Mouse (Mus musculus) heart, postnatal 0 days (tissue): ENCODE results near the gene Scaf11. TPM values are rescaled to one million over a fixed set of nuclear protein-coding genes. Genes with fewer than 3 reads are reported as not detected.

Experiments
- ATAC-seq: fragments of 200-750 bp; cut with Nextera tagmentation; 2 replicates; pipeline ENCODE4 v1.8.0; 2017; ENCODE audit warnings: low read depth, moderate number of reproducible peaks, moderate library complexity; ENCODE audit not compliant: insufficient read depth
- DNase-seq: peaks from one replicate; pipeline ENCODE4 v3.0.0-alpha.2; 2016; ENCODE audit warnings: low spot score
- H3K27ac ChIP-seq: fragments of 300-500 bp; sonication (generic); 2 replicates; pipeline ENCODE4 v1.5.1; 2014; ENCODE audit warnings: low read depth, mild to moderate bottlenecking
- H3K27me3 ChIP-seq: fragments of 300-500 bp; sonication (generic); 2 replicates; pipeline ENCODE4 v1.6.1; 2014; ENCODE audit warnings: low read length, mixed read lengths; ENCODE audit not compliant: control insufficient read depth, insufficient read depth
- H3K36me3 ChIP-seq: fragments of 300-500 bp; sonication (generic); replicated peaks from 2 replicates; pipeline ENCODE4 v1.6.1; 2014; ENCODE audit warnings: low read length, mixed read lengths; ENCODE audit not compliant: control insufficient read depth, insufficient read depth
- H3K4me1 ChIP-seq: fragments of 300-500 bp; sonication (generic); 2 replicates; pipeline ENCODE4 v1.6.1; 2014; ENCODE audit warnings: antibody characterized with exemption; ENCODE audit not compliant: control insufficient read depth, insufficient read depth
- H3K4me2 ChIP-seq: fragments of 300-500 bp; sonication (generic); 2 replicates; pipeline ENCODE4 v1.6.1; 2014; ENCODE audit warnings: low read depth, mild to moderate bottlenecking, low read length, moderate library complexity
- H3K4me3 ChIP-seq: fragments of 300-500 bp; sonication (generic); 2 replicates; pipeline ENCODE4 v1.5.1; 2014; ENCODE audit warnings: low read depth, low read length
- H3K9ac ChIP-seq: fragments of 300-500 bp; sonication (generic); replicated peaks from 2 replicates; pipeline ENCODE4 v1.6.1; 2014; ENCODE audit warnings: low read depth, low read length, mixed read lengths
- H3K9me3 ChIP-seq: fragments of 300-500 bp; sonication (generic); replicated peaks from 2 replicates; pipeline ENCODE4 v1.6.1; 2016; ENCODE audit warnings: low read length; ENCODE audit not compliant: control insufficient read depth
- CTCF ChIP-seq: IDR thresholded peaks from 2 replicates; pipeline ENCODE4 v1.5.1; 2016; ENCODE audit warnings: antibody characterized with exemption, control low read depth, low read depth
- EP300 ChIP-seq: IDR thresholded peaks from 2 replicates; pipeline ENCODE4 v1.6.1; 2016; ENCODE audit warnings: antibody characterized with exemption, low read depth
- WGBS: fragments of 180-500 bp; shearing (Covaris S2); extraction: QIAGEN DNeasy Blood & Tissue Kit; methylation state at CpG from one replicate; pipeline ENCODE4 v1.1.7; 2014; 5-methylcytosine and 5-hydroxymethylcytosine counted together
- polyA plus RNA-seq: library from polyadenylated mRNA; unstranded; fragments of >200 nt; fragmentation: Nextera tagmentation; extraction: Ambion mirVana; gene quantifications from 2 replicates; pipeline ENCODE4 v1.2.1, GENCODE M21; 2015
- total RNA-seq: library from RNA; depleted of rRNA; stranded (reverse); fragments of >200 nt; gene quantifications from 2 replicates; pipeline ENCODE4 v1.2.3, GENCODE M21; 2014; ENCODE audit warnings: low replicate concordance

The Scaf11 gene
- total and polyA plus RNA-seq, 2 experiments from 2014 or later: 23.7 to 40.8 TPM

DNA sequence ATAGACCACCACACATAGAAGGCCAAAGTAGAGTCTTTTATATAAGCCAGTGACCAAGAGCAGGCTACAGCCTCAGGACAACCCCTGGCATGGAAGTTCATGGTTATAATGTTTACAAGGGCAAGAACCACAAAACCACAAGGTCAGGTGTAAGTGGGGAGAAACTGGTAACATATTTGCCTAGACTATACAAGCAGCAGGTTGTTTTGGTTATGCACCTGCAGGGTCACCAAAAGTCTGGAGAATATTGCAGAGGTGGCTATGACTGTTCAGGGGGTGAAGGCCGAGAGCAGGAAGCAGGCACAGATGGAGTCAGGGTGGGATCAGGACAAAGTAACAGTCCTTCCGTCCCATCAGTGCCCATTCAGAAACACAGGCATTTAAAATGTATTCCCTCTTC is 7.7 kb upstream of the Scaf11 start:
- no peaks in the 10 kb centered on the region for H3K9me3 ChIP-seq
- 84% methylated on average over 2 of the region's 2 CpGs for WGBS
- DNase-seq: no peak

DNA sequence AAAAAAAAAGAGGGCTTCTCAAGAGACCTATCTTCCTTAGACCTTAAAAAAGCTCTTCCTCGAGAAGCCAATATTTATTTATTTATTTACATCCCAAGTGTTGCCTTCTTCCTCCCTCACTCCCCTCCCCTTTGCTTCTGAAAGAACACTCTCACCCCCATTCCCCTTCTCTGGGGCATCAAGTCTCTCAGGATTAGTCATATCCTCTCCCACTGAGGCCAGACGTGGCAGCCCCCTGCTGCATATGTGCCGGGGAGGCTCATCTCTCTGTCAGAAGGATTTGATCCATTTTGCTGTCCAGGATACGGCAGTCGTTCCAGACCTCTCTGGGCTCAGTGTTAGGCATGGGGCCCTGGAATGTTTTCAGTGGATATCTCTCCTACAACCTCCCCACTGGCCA is 7.2 kb upstream of the Scaf11 start:
- Histone ChIP-seq H3K36me3 (no peaks in the 10 kb centered on the region), H3K4me1 (peaks cover 4% of the 10 kb centered on the region; the same call in 1 of the 2 replicates), H3K27ac (no peak overlapping the region), H3K9me3 (no peaks in the 10 kb centered on the region), H3K4me3 (no peak overlapping the region), H3K4me2 (no peak overlapping the region), H3K27me3 (no peaks in the 10 kb centered on the region), H3K9ac (no peak overlapping the region)
- no peak for DNase-seq
- ATAC-seq: no peak
- WGBS: 50% methylated on average over 5 of the region's 5 CpGs
- TF ChIP-seq CTCF: no peak
- no peak for TF ChIP-seq EP300

More for the DNA sequence above, 7.7 kb upstream of the Scaf11 start:
- TF ChIP-seq CTCF: no peak
- TF ChIP-seq EP300: no peak
- no peaks in the 10 kb centered on the region for H3K36me3 ChIP-seq
- no peak for ATAC-seq
- H3K9ac ChIP-seq: no peak overlapping the region
- H3K4me2 ChIP-seq: no peak overlapping the region
- H3K4me3 ChIP-seq: no peak overlapping the region
- H3K27ac ChIP-seq: no peak overlapping the region
- H3K4me1 ChIP-seq: peaks cover 4% of the 10 kb centered on the region; the same call in 1 of the 2 replicates
- H3K27me3 ChIP-seq: no peaks in the 10 kb centered on the region

GRCm38 (mm10) chr15:96466362-96466903 is 5.8 kb upstream of the Scaf11 start:
- no peak overlapping the region for H3K4me3 ChIP-seq
- H3K36me3 ChIP-seq: no peaks in the 10 kb centered on the region
- ATAC-seq (no peak), DNase-seq (no peak)
- H3K9me3 ChIP-seq: no peaks in the 10 kb centered on the region
- H3K27me3 ChIP-seq: no peaks in the 10 kb centered on the region
- H3K4me1 ChIP-seq: peaks cover 9% of the 10 kb centered on the region; the same call in 1 of the 2 replicates
- no peak overlapping the region for H3K4me2 ChIP-seq
- 89% methylated on average over 13 of the region's 13 CpGs for WGBS
- no peak overlapping the region for H3K9ac ChIP-seq
- no peak for TF ChIP-seq CTCF
- TF ChIP-seq EP300: no peak
- H3K27ac ChIP-seq: no peak overlapping the region

GRCm38 (mm10) chr15:96465076-96465475 is 4.4 kb upstream of the Scaf11 start:
- WGBS: 46% methylated on average over 11 of the region's 11 CpGs
- no peak for ATAC-seq
- H3K36me3 ChIP-seq: no peaks in the 10 kb centered on the region
- H3K9ac ChIP-seq: no peak overlapping the region
- no peak for TF ChIP-seq CTCF
- TF ChIP-seq EP300: no peak
- no peaks in the 10 kb centered on the region for H3K27me3 ChIP-seq
- H3K27ac ChIP-seq: peak overlapping the region; percentile 36; the same call in 1 of the 2 replicates
- DNase-seq: no peak
- H3K4me2 ChIP-seq: peak overlapping the region; percentile 32
- no peak overlapping the region for H3K4me3 ChIP-seq
- peaks cover 9% of the 10 kb centered on the region; the same call in 1 of the 2 replicates for H3K4me1 ChIP-seq
- H3K9me3 ChIP-seq: no peaks in the 10 kb centered on the region

- Histone ChIP-seq H3K27me3 (no peaks in the 10 kb centered on the region), H3K36me3 (no peaks in the 10 kb centered on the region), H3K4me1 (peaks cover 15% of the 10 kb centered on the region), H3K4me2 (no peak overlapping the region), H3K4me3 (no peak overlapping the region), H3K9ac (no peak overlapping the region), H3K9me3 (no peaks in the 10 kb centered on the region), H3K27ac (no peak overlapping the region)
- DNase-seq: no peak
- WGBS: 97% methylated on average over 15 of the region's 15 CpGs
- no peak for TF ChIP-seq EP300
- no peak for TF ChIP-seq CTCF
- no peak for ATAC-seq
Measured at GRCm38 (mm10) chr15:96463821-96464220, 3.2 kb upstream of the Scaf11 start.

GRCm38 (mm10) chr15:96462611-96463010 is 2.0 kb upstream of the Scaf11 start:
- no peak overlapping the region for H3K4me2 ChIP-seq

More at GRCm38 (mm10) chr15:96462611-96463010, 2.0 kb upstream of the Scaf11 start:
- no peak for TF ChIP-seq CTCF
- ATAC-seq: no peak
- H3K27ac ChIP-seq: no peak overlapping the region
- no peak overlapping the region for H3K4me3 ChIP-seq
- no peaks in the 10 kb centered on the region for H3K9me3 ChIP-seq
- no peaks in the 10 kb centered on the region for H3K27me3 ChIP-seq
- 0 out of 2 replicates have a peak, but pooled peaks cover 3% of the 10 kb centered on the region for H3K36me3 ChIP-seq
- H3K4me1 ChIP-seq: peaks cover 21% of the 10 kb centered on the region
- DNase-seq: no peak
- WGBS: 89% methylated on average over 3 of the region's 3 CpGs
- H3K9ac ChIP-seq: no peak overlapping the region
